Mouse (Mus musculus): ENCODE measurements around the gene Gm49369. TPM values are rescaled to one million over a fixed set of nuclear protein-coding genes. Genes with fewer than 3 reads are reported as not detected.

Gene Gm49369
- total and polyA plus RNA-seq, 3 experiments = 5.2 to 8.4 TPM; not detected in 1

DNA sequence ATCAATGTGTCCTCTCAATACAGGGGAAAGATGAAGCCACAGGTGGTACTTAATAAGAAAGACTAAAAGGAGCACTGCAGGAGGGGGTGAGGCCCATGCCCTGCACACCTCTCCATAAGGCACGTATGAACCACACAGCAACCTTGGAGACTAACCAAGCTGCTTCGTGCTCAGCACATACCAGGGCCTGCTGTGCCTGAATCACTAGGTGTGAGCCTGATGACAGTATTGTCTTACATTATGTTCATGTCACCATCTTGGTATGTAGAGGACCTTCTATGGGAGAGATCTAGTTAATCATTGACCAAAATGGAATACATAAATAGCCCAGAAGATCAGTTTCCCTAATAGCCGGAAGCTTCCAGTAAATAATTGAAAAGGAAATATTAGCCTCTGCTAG lies 27.1 kb upstream of the Gm49369 start:
- Histone ChIP-seq H3K9me3 (replicated peaks; ENCODE audit: low read length) (no peaks in the 10 kb centered on the region), H3K36me3 (replicated peaks in 1 of 2; ENCODE audit: control insufficient read depth in 1 of 2, insufficient read depth in 1 of 2, low read length in 1 of 2) (no peaks in the 10 kb centered on the region), H3K4me2 (ENCODE audit: insufficient read depth, low read depth, poor library complexity, severe bottlenecking) (no peak overlapping the region), H3K4me1 (ENCODE audit: control insufficient read depth in 1 of 2, insufficient read depth in 2 of 2) (no peaks in the 10 kb centered on the region), H3K4me3 (replicated peaks in 1 of 3; ENCODE audit: low read depth in 2 of 3, low read length in 2 of 3, poor library complexity in 1 of 3) (no peak overlapping the region), H3K27me3 (replicated peaks) (peaks cover 8% of the 10 kb centered on the region), H3K79me2 (replicated peaks; ENCODE audit: control insufficient read depth, extremely low read depth, insufficient read depth, poor library complexity, severe bottlenecking) (no peaks in the 10 kb centered on the region), H3K27ac (ENCODE audit: insufficient read depth, low read depth) (no peak overlapping the region), H3K9ac (ENCODE audit: insufficient read depth, low read depth) (no peak overlapping the region)
- dilution Hi-C loops (cut with MboI; ENCODE audit: extremely low pct_ligation_motif_present, extremely low pct_unique_long_range_greater_than_20kb, low sequenced_read_pairs) = no loop called here
- in situ Hi-C loops (cut with MboI; ENCODE audit: low pct_ligation_motif_present, low pct_unique_long_range_greater_than_20kb, low sequenced_read_pairs) = loop anchor here (5.0 kb wide), 1 partner anchor 72 kb away; no protein-coding TSS in a partner anchor
- no peak for DNase-seq (ENCODE audit: extremely low read depth)
- TF ChIP-seq GABPA (IDR thresholded peaks at IDR 0.05; ENCODE audit: insufficient replicate concordance, low read depth, low read length) (no peak), ETS1 (conservative IDR thresholded peaks at IDR 0.05; ENCODE audit: low read depth, low read length) (no peak), POLR2A (IDR thresholded peaks at IDR 0.05; ENCODE audit: low read depth, low read length) (no peak), CHD1 (IDR thresholded peaks at IDR 0.05; ENCODE audit: low read depth, low read length) (no peak), MAZ (IDR thresholded peaks at IDR 0.05; ENCODE audit: low read depth, low read length) (no peak), RAD21 (IDR thresholded peaks at IDR 0.05; ENCODE audit: low read depth, low read length) (no peak), MYC (IDR thresholded peaks at IDR 0.05; ENCODE audit: low read depth, low read length) (no peak), ZMIZ1 (IDR thresholded peaks at IDR 0.05; ENCODE audit: low read depth, low read length) (no peak), USF1 (IDR thresholded peaks at IDR 0.05; ENCODE audit: low read depth, low read length) (no peak)

- DNase-seq (ENCODE audit: extremely low read depth) = no peak
- TF ChIP-seq JUND (conservative IDR thresholded peaks at IDR 0.05; ENCODE audit: low read depth, low read length) (no peak), MYC (IDR thresholded peaks at IDR 0.05; ENCODE audit: low read depth, low read length) (no peak), ETS1 (conservative IDR thresholded peaks at IDR 0.05; ENCODE audit: low read depth, low read length) (no peak), POLR2AphosphoS2 (IDR thresholded peaks at IDR 0.05; ENCODE audit: low read depth, low read length) (no peak), CHD1 (IDR thresholded peaks at IDR 0.05; ENCODE audit: low read depth, low read length) (no peak), ZNF384 (IDR thresholded peaks at IDR 0.05; ENCODE audit: low read depth, low read length) (no peak), HCFC1 (IDR thresholded peaks at IDR 0.05; ENCODE audit: low read depth, low read length) (no peak), UBTF (IDR thresholded peaks at IDR 0.05; ENCODE audit: low read depth, low read length) (no peak), USF1 (IDR thresholded peaks at IDR 0.05; ENCODE audit: low read depth, low read length) (no peak), BHLHE40 (IDR thresholded peaks at IDR 0.05; ENCODE audit: low read depth, low read length) (no peak), JUN (IDR thresholded peaks at IDR 0.05; ENCODE audit: insufficient read depth, low read depth, low read length) (no peak), ZC3H11A (IDR thresholded peaks at IDR 0.05; ENCODE audit: low read depth, low read length) (no peak), SIN3A (IDR thresholded peaks at IDR 0.05; ENCODE audit: low read length) (no peak), POLR2A (IDR thresholded peaks at IDR 0.05; ENCODE audit: low read depth, low read length) (no peak), CTCF (conservative IDR thresholded peaks at IDR 0.05 in 1 of 2, IDR thresholded peaks at IDR 0.05 in 1 of 2; ENCODE audit: low read depth in 2 of 2, low read length in 2 of 2) (no peak), ELF1 (IDR thresholded peaks at IDR 0.05; ENCODE audit: low read depth, low read length) (no peak), ZMIZ1 (IDR thresholded peaks at IDR 0.05; ENCODE audit: low read depth, low read length) (no peak), NRF1 (IDR thresholded peaks at IDR 0.05; ENCODE audit: low read depth, low read length) (no peak)
- Histone ChIP-seq H3K4me1 (ENCODE audit: control insufficient read depth in 1 of 2, insufficient read depth in 2 of 2) (no peaks in the 10 kb centered on the region), H3K79me2 (replicated peaks; ENCODE audit: control insufficient read depth, extremely low read depth, insufficient read depth, poor library complexity, severe bottlenecking) (no peaks in the 10 kb centered on the region), H3K36me3 (replicated peaks in 1 of 2; ENCODE audit: control insufficient read depth in 1 of 2, insufficient read depth in 1 of 2, low read length in 1 of 2) (no peaks in the 10 kb centered on the region), H3K9me3 (replicated peaks; ENCODE audit: low read length) (no peaks in the 10 kb centered on the region), H3K4me3 (replicated peaks in 1 of 3; ENCODE audit: low read depth in 2 of 3, low read length in 2 of 3, poor library complexity in 1 of 3) (no peak overlapping the region), H3K27ac (ENCODE audit: insufficient read depth, low read depth) (no peak overlapping the region), H3K9ac (ENCODE audit: insufficient read depth, low read depth) (no peak overlapping the region), H3K4me2 (ENCODE audit: insufficient read depth, low read depth, poor library complexity, severe bottlenecking) (no peak overlapping the region), H3K27me3 (replicated peaks) (peaks cover 8% of the 10 kb centered on the region)
- in situ Hi-C loops (cut with MboI; ENCODE audit: low pct_ligation_motif_present, low pct_unique_long_range_greater_than_20kb, low sequenced_read_pairs) = no loop called here
- dilution Hi-C loops (cut with MboI; ENCODE audit: extremely low pct_ligation_motif_present, extremely low pct_unique_long_range_greater_than_20kb, low sequenced_read_pairs) = no loop called here
Measured at GRCm38 (mm10) chr7:142408686-142409085, 26.2 kb upstream of the Gm49369 start.

Measured in CH12.LX (cell line).